Mouse (Mus musculus) adrenal gland, postnatal 10 days (tissue): Measurements from ENCODE around the gene Fbxl8. TPM values are rescaled to one million over a fixed set of nuclear protein-coding genes. Genes with fewer than 3 reads are reported as not detected.

Experiments
- DNase-seq: peaks from one replicate; pipeline ENCODE4 v3.0.0; 2021; ENCODE audit warnings: mixed read lengths
- microRNA-seq: library from miRNA; unstranded; fragments of <30 nt; microRNA quantifications from one replicate; pipeline ENCODE4 v1.2.0, GENCODE M21; 2021
- total RNA-seq, 2 experiments: library from RNA; stranded (reverse); gene quantifications; 2 replicates each; pipeline ENCODE4 v1.2.3; 2021

Gene Fbxl8
- total RNA-seq, 2 experiments from 2014 or later: 3.2 to 3.6 TPM

- DNase-seq: peak; percentile 32
Measured at GRCm38 (mm10) chr8:105304325-105305210, 40.1 kb downstream of the Fbxl8 start.

GRCm38 (mm10) chr8:105305211-105306145 is 41.0 kb downstream of the Fbxl8 start, which contains the start of gene Elmo3:
Elmo3 (plus strand) TSS chr8:105305601.
- peak; percentile 74 for DNase-seq

- no peak for DNase-seq
Measured at GRCm38 (mm10) chr8:105306146-105306691, 41.8 kb downstream of the Fbxl8 start.

GRCm38 (mm10) chr8:105307670-105308069 is 43.2 kb downstream of the Fbxl8 start:
- no peak for DNase-seq

- DNase-seq: no peak
Measured at GRCm38 (mm10) chr8:105308428-105308827, 44.0 kb downstream of the Fbxl8 start.

GRCm38 (mm10) chr8:105309142-105309847 is 44.8 kb downstream of the Fbxl8 start:
- DNase-seq: no peak

GRCm38 (mm10) chr8:105310118-105310517 is 45.7 kb downstream of the Fbxl8 start:
- DNase-seq: no peak

- DNase-seq: no peak
Measured at GRCm38 (mm10) chr8:105311718-105312117, 47.3 kb downstream of the Fbxl8 start.

GRCm38 (mm10) chr8:105312891-105313481 is 48.5 kb downstream of the Fbxl8 start:
- no peak for DNase-seq

- no peak for DNase-seq
Measured at GRCm38 (mm10) chr8:105313622-105314402, 49.4 kb downstream of the Fbxl8 start.

- DNase-seq: no peak
Measured at GRCm38 (mm10) chr8:105315073-105315769, 50.8 kb downstream of the Fbxl8 start.

- DNase-seq: peak; percentile 26
Measured at GRCm38 (mm10) chr8:105317941-105318340, 53.5 kb downstream of the Fbxl8 start.

GRCm38 (mm10) chr8:105318662-105319190 is 54.3 kb downstream of the Fbxl8 start:
- no peak for DNase-seq

Small RNAs within 50 kb of the gene (microRNA-seq; reads per million reads assigned to microRNA genes)
- gene Gm27320: not detected
- gene Mir328: 2,049 reads per million, percentile 83 among the genes with 10 or more reads in this experiment

Other genes with a start within 250 kb of the Fbxl8 start
- 10 to 100 TPM; 40.6 to 68.1 TPM for gene Ces3a, start 216.0 kb upstream of the Fbxl8 start, total RNA-seq
- gene Ces3b, start 180.9 kb upstream of the Fbxl8 start, total RNA-seq: not detected
- gene Ces4a, start 132.8 kb upstream of the Fbxl8 start, total RNA-seq: not detected
- gene Cbfb, start 94.0 kb upstream of the Fbxl8 start, total RNA-seq: 10 to 100 TPM; 47.2 to 50.2 TPM
- 10 to 100 TPM; 32.3 to 35.6 TPM for gene D230025D16Rik, start 39.5 kb upstream of the Fbxl8 start, total RNA-seq
- 1 to 10 TPM; 7.7 to 7.9 TPM for gene B3gnt9, start 9.5 kb upstream of the Fbxl8 start, total RNA-seq
- gene Tradd, start within 50 bp of the Fbxl8 start, total RNA-seq: 10 to 100 TPM; 12.9 to 13.3 TPM
- 1 to 10 TPM in 1 of 2 experiments, under 1 TPM in 1; 0.84 to 1.4 TPM for gene Hsf4, start 5.2 kb downstream of the Fbxl8 start, total RNA-seq
- gene Nol3, start 11.5 kb downstream of the Fbxl8 start, total RNA-seq: 10 to 100 TPM in 1 of 2 experiments, 1 to 10 TPM in 1; 9.4 to 13.1 TPM
- gene 4931428F04Rik, start 25.2 kb downstream of the Fbxl8 start, total RNA-seq: 1 to 10 TPM; 4.8 to 6.9 TPM
- gene Exoc3l, start 31.5 kb downstream of the Fbxl8 start, total RNA-seq: 10 to 100 TPM; 14.2 to 22.8 TPM
- 10 to 100 TPM; 36.3 to 41.6 TPM for gene E2f4, start 33.0 kb downstream of the Fbxl8 start, total RNA-seq
- gene Elmo3, start 41.0 kb downstream of the Fbxl8 start, total RNA-seq: 1 to 10 TPM; 6.1 to 6.2 TPM
- 1 to 10 TPM; 5.9 to 7.9 TPM for gene Lrrc29, start 61.6 kb downstream of the Fbxl8 start, total RNA-seq
- 10 to 100 TPM; 43.7 to 45.4 TPM for gene Tmem208, start 61.7 kb downstream of the Fbxl8 start, total RNA-seq
- 10 to 100 TPM; 11.9 to 16.5 TPM for gene Fhod1, start 83.3 kb downstream of the Fbxl8 start, total RNA-seq
- 1 to 10 TPM; 1.5 to 2.6 TPM for gene Slc9a5, start 84.2 kb downstream of the Fbxl8 start, total RNA-seq
- gene Plekhg4, start 108.6 kb downstream of the Fbxl8 start, total RNA-seq: under 1 TPM; 0.36 to 0.51 TPM
- gene Kctd19, start 148.9 kb downstream of the Fbxl8 start, total RNA-seq: under 1 TPM; 0.15 to 0.33 TPM
- gene Lrrc36, start 148.9 kb downstream of the Fbxl8 start, total RNA-seq: 1 to 10 TPM; 3.3 to 3.8 TPM
- gene Tppp3, start 206.9 kb downstream of the Fbxl8 start, total RNA-seq: 100 to 1,000 TPM in 1 of 2 experiments, 10 to 100 TPM in 1; 67.9 to 106 TPM
- 10 to 100 TPM; 15.1 to 18.4 TPM for gene Zdhhc1, start 232.3 kb downstream of the Fbxl8 start, total RNA-seq